Mouse (Mus musculus) mouse embryonic stem cell (cell line): ENCODE measurements around the gene Stac2.

Experiments
- in situ Hi-C, 2 experiments: fragments of 300-500 bp; cut with MboI; formaldehyde crosslinking; loops; 1 replicate in 1 of 2; 3 replicates in 1 of 2; pipeline ENCODE4 v1.14.3; 2019 to 2020; ENCODE audit warnings: low sequenced_read_pairs in 2 of 2, low pct_unique_long_range_greater_than_20kb in 1 of 2, mixed read lengths in 1 of 2; ENCODE audit not compliant: unreplicated experiment in 1 of 2

The Stac2 gene

GRCm38 (mm10) chr11:97986738-97987465, 66.4 kb downstream of the Stac2 start:
- in situ Hi-C loops = loop anchor here (5.0 to 10.0 kb wide), 5 partner anchors 52 to 192 kb away; partner anchors contain the start of gene Lasp1 (in 2 of the 2)
